Mouse (Mus musculus): ENCODE measurements at regions not wholly inside any gene's neighbourhood (a gene's known extent, or its start where the extent isn't known, plus 50 kb on each side); places are given as distances from the start of the nearest gene placed in this dataset.

GRCm38 (mm10) chr13:54321011-54321410 is 50.1 kb upstream of the Cplx2 start:
- Histone ChIP-seq H3K4me3 (no peak overlapping the region), H3K9ac (no peak overlapping the region), H3K4me2 (replicated peaks) (no peak overlapping the region), H3K27ac (no peak overlapping the region), H3K9me3 (replicated peaks) (no peaks in the 10 kb centered on the region), H3K36me3 (no peaks in the 10 kb centered on the region), H3K4me1 (peaks cover 43% of the 10 kb centered on the region), H3K27me3 (no peaks in the 10 kb centered on the region)
- ATAC-seq (ENCODE audit: low FRiP score) = no peak
- 84% methylated on average over 14 of the region's 14 CpGs for WGBS

All from hindbrain, embryonic 12.5 days (tissue).